Mouse (Mus musculus) small intestine, adult 2 months (tissue): Measurements from ENCODE around the gene Glp1r.

Source experiments
- CTCF ChIP-seq: fragments of 200-500 bp; IDR thresholded peaks from 2 replicates; pipeline ENCODE4 v1.5.1; 2012; ENCODE audit warnings: low read depth, mild to moderate bottlenecking, control low read depth, inconsistent platforms, low read length, moderate library complexity, mixed read lengths; ENCODE audit not compliant: insufficient replicate concordance, insufficient read length; ENCODE audit errors: extremely low read depth
- POLR2A ChIP-seq: fragments of 200-500 bp; IDR thresholded peaks from 2 replicates; pipeline ENCODE4 v1.6.1; 2012; ENCODE audit warnings: low read depth, mild to moderate bottlenecking, control low read depth, inconsistent platforms, low read length, moderate library complexity

GRCm38 (mm10) chr17:30950780-30951179 lies 49.2 kb downstream of the Glp1r start:
- TF ChIP-seq CTCF, result no peak
- no peak for TF ChIP-seq POLR2A
